Mouse (Mus musculus): Measurements from ENCODE around the gene Slc3a1.

- TF ChIP-seq CTCF (IDR thresholded peaks at IDR 0.05; ENCODE audit: extremely low read depth, insufficient read depth, insufficient read length, insufficient replicate concordance), result no peak
- TF ChIP-seq POLR2A (IDR thresholded peaks at IDR 0.05; ENCODE audit: low read depth, low read length), result no peak
Measured at GRCm38 (mm10) chr17:85044466-85044865, 16.3 kb downstream of the Slc3a1 start.

Measured in spleen, adult 2 months (tissue).